ENCODE assay signal across 10 mouse cellular contexts in the genomic region with DNA sequence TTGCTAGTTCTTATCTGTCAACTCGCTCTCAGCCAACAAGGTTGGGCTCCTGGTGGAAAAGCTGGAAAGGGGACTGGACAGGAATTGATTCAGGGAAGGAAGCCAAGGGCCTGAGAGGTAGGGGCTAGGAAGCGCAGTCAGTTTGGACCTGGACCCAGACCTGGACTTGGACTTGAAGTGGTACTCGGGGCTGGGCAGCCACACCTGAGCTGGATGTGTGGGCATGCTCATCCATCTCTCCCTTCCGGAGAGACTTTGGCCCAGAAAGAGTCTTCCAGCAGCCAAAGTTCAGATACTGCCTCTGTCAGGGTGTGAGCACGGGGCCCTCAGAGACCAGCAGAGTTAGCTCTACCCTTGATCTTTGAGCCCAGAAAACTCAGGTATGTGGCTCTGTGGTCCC. TPM values are rescaled to one million over a fixed set of nuclear protein-coding genes. Genes with fewer than 3 reads are reported as not detected.
A peak's percentile ranks its signal among the peaks of the same experiment; 100 is the strongest.
DNase-seq lines count a peak whose midpoint lies in the region; ATAC-seq and TF ChIP-seq lines count a peak whose summit lies in the region.
"Had no signal": no experiment of that assay in that cellular context is flagged by ENCODE, and none has a peak within 500 bp of the region (broad histone marks: within the 10 kb centered on the region; RNA-seq: fewer than 3 reads in every experiment).

No protein-coding gene starts in this region.

- no peak for TF ChIP-seq POLR2A in thymus, adult 2 months (IDR thresholded peaks at IDR 0.05; ENCODE audit: control insufficient read depth, extremely low read depth, insufficient read depth, low read length, poor library complexity)

- H3K9ac ChIP-seq in midbrain, embryonic 12.5 days (replicated peaks), result no peak overlapping the region
- H3K9ac ChIP-seq in midbrain, postnatal 0 days (replicated peaks; ENCODE audit: low read length, poor library complexity, severe bottlenecking), result no peak overlapping the region
- H3K9ac ChIP-seq in intestine, embryonic 15.5 days, result 0 out of 2 replicates have a peak overlapping the region, but pooled peaks have one; percentile 72
- H3K9ac ChIP-seq in liver, embryonic 11.5 days (ENCODE audit: low read depth, low read length), result no peak overlapping the region

- H3K4me1 ChIP-seq in midbrain, embryonic 12.5 days, result peaks cover 18% of the 10 kb centered on the region
- peaks cover 3% of the 10 kb centered on the region; the same call in 1 of the 2 replicates for H3K4me1 ChIP-seq in midbrain, postnatal 0 days (ENCODE audit: insufficient read depth, low read length)
- H3K4me1 ChIP-seq in intestine, embryonic 15.5 days (replicated peaks), result peaks cover 13% of the 10 kb centered on the region; the same call in 1 of the 2 replicates
- peaks cover 12% of the 10 kb centered on the region for H3K4me1 ChIP-seq in liver, embryonic 11.5 days (replicated peaks; ENCODE audit: control insufficient read depth, insufficient read depth, low read length)
- H3K4me1 ChIP-seq in thymus, adult 2 months (replicated peaks; ENCODE audit: control insufficient read depth, insufficient read depth, low read length), result peaks cover 4% of the 10 kb centered on the region

- H3K27me3 ChIP-seq in midbrain, embryonic 12.5 days, result 0 out of 2 replicates have a peak, but pooled peaks cover 3% of the 10 kb centered on the region
- no peaks in the 10 kb centered on the region for H3K27me3 ChIP-seq in midbrain, postnatal 0 days (ENCODE audit: insufficient read depth, low read length)
- H3K27me3 ChIP-seq in intestine, embryonic 15.5 days (replicated peaks), result no peaks in the 10 kb centered on the region
- no peaks in the 10 kb centered on the region for H3K27me3 ChIP-seq in liver, embryonic 11.5 days (replicated peaks; ENCODE audit: control insufficient read depth, insufficient read depth, low read length)
- no peaks in the 10 kb centered on the region for H3K27me3 ChIP-seq in thymus, adult 2 months (ENCODE audit: control insufficient read depth, insufficient read depth, low read length)

- DNase-seq in midbrain, postnatal 0 days (ENCODE audit: low spot score), result no peak
- DNase-seq in liver, embryonic 11.5 days (ENCODE audit: low spot score), result no peak
- DNase-seq in adipocyte (ENCODE audit: low spot score), result no peak
- DNase-seq in thymus, adult 2 months, result no peak
- DNase-seq in right cerebral cortex, postnatal 36 days (ENCODE audit: low spot score in 2 of 2), result no peak
- DNase-seq: cerebellum, adult 2 months; right cerebral cortex, postnatal 14 days had no signal

- ATAC-seq in midbrain, embryonic 12.5 days (ENCODE audit: low FRiP score, low read depth), result no peak
- ATAC-seq in midbrain, postnatal 0 days (ENCODE audit: low FRiP score), result no peak
- ATAC-seq in intestine, embryonic 15.5 days, result peak; percentile 47; the same call in 1 of the 2 replicates
- ATAC-seq in liver, embryonic 11.5 days (replicated peaks; ENCODE audit: low FRiP score), result no peak

- H3K9me3 ChIP-seq in midbrain, embryonic 12.5 days, result no peaks in the 10 kb centered on the region
- H3K9me3 ChIP-seq in midbrain, postnatal 0 days (ENCODE audit: low read length), result no peaks in the 10 kb centered on the region
- H3K9me3 ChIP-seq in intestine, embryonic 15.5 days, result no peaks in the 10 kb centered on the region
- no peaks in the 10 kb centered on the region for H3K9me3 ChIP-seq in liver, embryonic 11.5 days (ENCODE audit: control insufficient read depth, low read length)

- 63% methylated on average over 5 of the region's 5 CpGs for WGBS in midbrain, embryonic 12.5 days
- WGBS in midbrain, postnatal 0 days, result 67% methylated on average over 5 of the region's 5 CpGs
- 46% methylated on average over 5 of the region's 5 CpGs for WGBS in intestine, embryonic 15.5 days
- WGBS in liver, embryonic 11.5 days, result 59% methylated on average over 5 of the region's 5 CpGs
- WGBS in thymus, adult 2 months, result 94% methylated on average over 5 of the region's 5 CpGs

- no peak for TF ChIP-seq CTCF in midbrain, postnatal 0 days (IDR thresholded peaks at IDR 0.05)
- no peak for TF ChIP-seq CTCF in thymus, adult 2 months (IDR thresholded peaks at IDR 0.05; ENCODE audit: borderline replicate concordance, control insufficient read depth, extremely low read depth, insufficient read depth, low read length, poor library complexity)

- no peak overlapping the region for H3K4me3 ChIP-seq in midbrain, embryonic 12.5 days
- H3K4me3 ChIP-seq in midbrain, postnatal 0 days (ENCODE audit: low read depth, low read length), result no peak overlapping the region
- H3K4me3 ChIP-seq in intestine, embryonic 15.5 days (replicated peaks), result peak overlapping the region; percentile 75
- no peak overlapping the region for H3K4me3 ChIP-seq in liver, embryonic 11.5 days (ENCODE audit: low read depth, low read length)
- H3K4me3 ChIP-seq in thymus, adult 2 months (ENCODE audit: control insufficient read depth, insufficient read depth, low read length), result no peak overlapping the region

- H3K4me2 ChIP-seq in midbrain, embryonic 12.5 days (replicated peaks), result peak overlapping the region; percentile 94; the same call in 1 of the 2 replicates
- H3K4me2 ChIP-seq in midbrain, postnatal 0 days (ENCODE audit: low read depth, low read length, poor library complexity, severe bottlenecking), result no peak overlapping the region
- H3K4me2 ChIP-seq in intestine, embryonic 15.5 days (replicated peaks), result peak overlapping the region; percentile 93
- H3K4me2 ChIP-seq in liver, embryonic 11.5 days, result peak overlapping the region; percentile 94; the same call in 1 of the 2 replicates

- peaks cover 32% of the 10 kb centered on the region for H3K36me3 ChIP-seq in midbrain, embryonic 12.5 days
- H3K36me3 ChIP-seq in midbrain, postnatal 0 days (ENCODE audit: insufficient read depth, low read length), result peaks cover 48% of the 10 kb centered on the region
- H3K36me3 ChIP-seq in intestine, embryonic 15.5 days, result peaks cover 3% of the 10 kb centered on the region; the same call in 1 of the 2 replicates
- H3K36me3 ChIP-seq in liver, embryonic 11.5 days (ENCODE audit: control insufficient read depth, insufficient read depth, low read length), result no peaks in the 10 kb centered on the region; the same call in 1 of the 2 replicates
- no peaks in the 10 kb centered on the region for H3K36me3 ChIP-seq in thymus, adult 2 months (ENCODE audit: control insufficient read depth, insufficient read depth, low read length)

- H3K27ac ChIP-seq in midbrain, embryonic 12.5 days (replicated peaks), result no peak overlapping the region
- no peak overlapping the region for H3K27ac ChIP-seq in midbrain, postnatal 0 days (ENCODE audit: low read depth, low read length)
- H3K27ac ChIP-seq in intestine, embryonic 15.5 days, result peak overlapping the region; percentile 59
- H3K27ac ChIP-seq in liver, embryonic 11.5 days (ENCODE audit: low read depth, low read length), result no peak overlapping the region
- no peak overlapping the region for H3K27ac ChIP-seq in thymus, adult 2 months (ENCODE audit: control insufficient read depth, insufficient read depth, low read length)

RNA-seq across cellular contexts. Expression of gene Slc26a6, which starts 2.3 kb away (rescaled TPM):
- 10.2 and 10.5 TPM in 2 replicates for polyA plus RNA-seq in midbrain, embryonic 12.5 days (2016; fragmentation: Nextera tagmentation; extraction: Ambion mirVana)
- 18.0 and 20.2 TPM in 2 replicates for total RNA-seq in midbrain, postnatal 0 days (2014; rRNA removed)
- polyA plus RNA-seq in midbrain, postnatal 0 days (2015; fragmentation: Nextera tagmentation; extraction: Ambion mirVana), result 23.8 and 24.6 TPM in 2 replicates
- polyA plus RNA-seq in intestine, embryonic 15.5 days (2015; fragmentation: Nextera tagmentation; extraction: Ambion mirVana), result 36.1 and 43.3 TPM in 2 replicates
- polyA plus RNA-seq in liver, embryonic 11.5 days (2014; fragmentation: Nextera tagmentation; extraction: Ambion mirVana), result 9.0 and 10.5 TPM in 2 replicates
- 29.4 and 38.2 TPM in 2 replicates for polyA plus RNA-seq in thymus, adult 2 months (2012; rRNA removed)

RNA-seq across cellular contexts. Expression of gene Celsr3, which starts 29.2 kb away (rescaled TPM):
- polyA plus RNA-seq in midbrain, embryonic 12.5 days (2016; fragmentation: Nextera tagmentation; extraction: Ambion mirVana), result 13.8 and 14.4 TPM in 2 replicates
- total RNA-seq in midbrain, postnatal 0 days (2014; rRNA removed), result 61.7 and 76.3 TPM in 2 replicates
- polyA plus RNA-seq in midbrain, postnatal 0 days (2015; fragmentation: Nextera tagmentation; extraction: Ambion mirVana), result 7.2 and 7.4 TPM in 2 replicates
- 0.64 and 1.3 TPM in 2 replicates for polyA plus RNA-seq in intestine, embryonic 15.5 days (2015; fragmentation: Nextera tagmentation; extraction: Ambion mirVana)
- polyA plus RNA-seq in liver, embryonic 11.5 days (2014; fragmentation: Nextera tagmentation; extraction: Ambion mirVana), result 0.08 and 0.22 TPM in 2 replicates
- polyA plus RNA-seq in thymus, adult 2 months (2012; rRNA removed), result 0.09 and 0.26 TPM in 2 replicates

RNA-seq across cellular contexts. Expression of gene Nckipsd, which starts 47.2 kb away (rescaled TPM):
- 17.0 and 20.1 TPM in 2 replicates for polyA plus RNA-seq in midbrain, embryonic 12.5 days (2016; fragmentation: Nextera tagmentation; extraction: Ambion mirVana)
- total RNA-seq in midbrain, postnatal 0 days (2014; rRNA removed), result 30.1 and 83.4 TPM in 2 replicates
- 25.7 and 32.5 TPM in 2 replicates for polyA plus RNA-seq in midbrain, postnatal 0 days (2015; fragmentation: Nextera tagmentation; extraction: Ambion mirVana)
- polyA plus RNA-seq in intestine, embryonic 15.5 days (2015; fragmentation: Nextera tagmentation; extraction: Ambion mirVana), result 10.4 and 12.0 TPM in 2 replicates
- 8.8 and 16.2 TPM in 2 replicates for polyA plus RNA-seq in liver, embryonic 11.5 days (2014; fragmentation: Nextera tagmentation; extraction: Ambion mirVana)
- 24.4 and 30.0 TPM in 2 replicates for polyA plus RNA-seq in thymus, adult 2 months (2012; rRNA removed)

RNA-seq across cellular contexts. Expression of gene Tmem89, which starts 59.1 kb away (rescaled TPM):
- not detected in 2 replicates for polyA plus RNA-seq in midbrain, embryonic 12.5 days (2016; fragmentation: Nextera tagmentation; extraction: Ambion mirVana)
- 0.88 and 1.6 TPM in 2 replicates for total RNA-seq in midbrain, postnatal 0 days (2014; rRNA removed)
- 0.18 and 0.21 TPM in 2 replicates for polyA plus RNA-seq in midbrain, postnatal 0 days (2015; fragmentation: Nextera tagmentation; extraction: Ambion mirVana)
- polyA plus RNA-seq in intestine, embryonic 15.5 days (2015; fragmentation: Nextera tagmentation; extraction: Ambion mirVana), result 0.34 TPM in 1 of 2 replicates, not detected in the other
- not detected in 2 replicates for polyA plus RNA-seq in liver, embryonic 11.5 days (2014; fragmentation: Nextera tagmentation; extraction: Ambion mirVana)
- polyA plus RNA-seq in thymus, adult 2 months (2012; rRNA removed), result 0.47 and 0.75 TPM in 2 replicates
- total RNA-seq: left cerebral cortex, postnatal 14 days had no signal
